Mouse (Mus musculus): ENCODE measurements around the gene Fgd5.

Gene Fgd5

GRCm38 (mm10) chr6:92010895-92011294 lies 32.2 kb downstream of the Fgd5 start:
- no peak for DNase-seq (ENCODE audit: low read depth)

DNA sequence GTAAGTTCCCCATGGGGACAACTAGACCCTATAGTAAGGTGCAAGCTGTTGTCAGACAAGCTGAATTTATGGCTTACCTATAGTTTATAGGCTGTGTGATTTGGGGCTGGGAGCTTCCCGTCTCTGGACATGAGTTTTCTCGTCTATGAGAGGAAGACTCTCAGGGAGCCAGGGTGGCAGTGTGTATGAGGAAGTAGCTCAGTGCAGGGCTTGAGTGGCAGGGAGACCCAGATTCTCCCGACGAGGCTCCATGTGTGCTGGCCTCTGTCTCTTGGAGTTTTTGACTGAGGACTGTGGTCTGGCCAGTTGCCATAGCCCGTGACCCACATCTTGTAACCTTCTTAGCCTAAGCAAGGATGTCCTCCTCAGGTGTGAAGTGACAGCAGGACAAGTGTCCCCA lies 33.7 kb downstream of the Fgd5 start:
- DNase-seq (ENCODE audit: low read depth), result no peak

- DNase-seq (ENCODE audit: low read depth), result no peak
These were observed 34.4 kb downstream of the Fgd5 start for GRCm38 (mm10) chr6:92013035-92013434.

DNA sequence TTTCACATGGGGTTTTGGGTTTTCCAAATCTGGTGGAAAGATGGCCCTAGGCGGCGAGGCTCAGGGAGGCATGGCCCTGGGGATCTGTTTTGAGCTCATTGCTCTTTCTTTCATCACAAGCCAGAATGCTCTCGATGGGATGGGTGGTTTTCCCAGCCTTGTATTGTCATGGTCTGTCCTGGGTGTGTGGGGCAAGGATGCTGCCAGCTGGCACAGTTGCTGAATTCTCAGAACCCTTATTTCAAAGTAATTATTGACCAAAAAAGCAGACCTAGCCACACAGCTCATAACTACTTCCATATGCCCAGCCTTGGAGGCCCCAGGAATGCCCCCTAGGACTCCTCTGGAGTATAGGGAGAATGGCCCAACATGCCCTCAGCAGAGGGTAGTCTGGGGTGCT lies 34.9 kb downstream of the Fgd5 start:
- DNase-seq (ENCODE audit: low read depth), result no peak

DNA sequence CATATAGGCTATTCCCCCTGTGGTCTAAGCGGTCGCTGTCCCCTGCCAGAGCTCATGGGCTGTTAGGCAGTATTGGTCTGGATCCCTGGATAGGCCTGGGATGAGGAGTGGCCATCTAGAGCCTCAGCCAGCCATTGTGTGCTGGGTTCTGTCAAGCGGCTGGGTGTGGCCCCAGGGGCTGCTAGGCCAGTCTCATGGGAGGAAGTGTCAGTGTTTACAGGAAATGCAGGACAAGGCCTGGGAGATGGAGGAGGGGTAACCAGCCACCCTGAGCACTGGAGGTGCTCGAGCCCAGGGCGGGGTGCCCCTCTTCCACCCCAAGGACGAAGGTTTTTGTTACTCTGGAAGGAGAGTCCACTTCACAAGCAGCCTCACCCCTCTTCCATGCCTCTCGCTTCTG lies 36.3 kb downstream of the Fgd5 start:
- DNase-seq (ENCODE audit: low read depth), result no peak

DNA sequence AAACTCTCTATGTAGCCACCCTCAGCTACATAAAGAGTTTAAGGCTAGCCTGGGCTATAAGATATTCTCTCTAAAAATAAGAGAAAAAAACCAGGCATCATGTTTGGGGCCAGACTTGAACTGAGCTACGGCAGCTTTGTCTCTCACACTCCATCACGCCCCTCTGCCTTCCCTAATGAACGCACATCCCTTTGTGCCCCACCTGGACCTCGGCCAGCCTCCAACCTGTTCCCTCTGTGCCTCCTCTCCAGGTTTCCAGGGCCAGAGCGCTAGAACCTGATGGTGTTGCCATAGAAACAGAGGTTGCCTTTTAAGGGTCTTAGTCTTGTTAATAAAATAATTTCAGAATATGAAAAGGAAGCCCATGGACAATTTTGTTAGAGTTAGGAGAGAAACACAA lies 37.2 kb downstream of the Fgd5 start:
- DNase-seq (ENCODE audit: low read depth), result no peak

DNA sequence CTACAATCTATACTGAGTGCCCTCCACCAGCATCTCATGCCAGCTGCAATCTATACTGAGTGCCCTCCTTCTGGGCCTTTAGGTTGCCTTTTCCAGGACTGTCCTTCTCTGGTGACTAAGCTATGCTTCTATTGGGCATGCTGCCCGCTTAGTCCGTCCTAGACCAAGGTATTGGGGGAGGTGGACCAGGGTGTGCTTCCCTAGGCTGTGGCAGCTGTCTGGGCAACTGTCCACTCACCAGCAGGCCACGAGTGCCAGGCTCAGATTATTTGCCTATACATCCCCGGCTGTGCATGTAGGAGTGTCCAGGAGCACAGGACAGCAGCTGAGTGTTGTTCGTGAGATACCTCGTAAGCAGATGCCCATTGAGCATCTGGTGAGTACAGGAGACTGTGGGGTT lies 38.1 kb downstream of the Fgd5 start:
- DNase-seq (ENCODE audit: low read depth), result peak; percentile 17

DNA sequence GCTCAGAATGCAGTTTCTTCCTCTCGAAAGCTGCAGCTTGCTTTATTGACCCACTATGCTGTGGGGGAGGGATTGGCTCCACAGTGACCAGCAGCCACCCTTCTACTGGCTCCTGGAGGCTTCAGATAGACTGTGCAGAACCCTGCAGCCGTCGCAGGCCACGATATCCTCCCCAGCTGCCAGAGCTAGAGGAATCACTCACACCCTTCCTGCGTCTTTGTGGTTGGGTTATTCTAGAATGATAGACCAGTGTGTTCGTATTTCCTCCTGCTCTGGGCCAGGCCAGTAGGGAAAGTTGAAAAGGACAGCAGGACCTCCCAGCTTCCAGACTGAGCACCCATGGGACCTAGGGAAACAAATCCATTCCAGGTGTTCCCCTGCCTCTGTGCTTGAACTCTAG lies 39.7 kb downstream of the Fgd5 start:
- no peak for DNase-seq (ENCODE audit: low read depth)

GRCm38 (mm10) chr6:92021061-92021460 lies 42.4 kb downstream of the Fgd5 start:
- DNase-seq (ENCODE audit: low read depth), result no peak

DNA sequence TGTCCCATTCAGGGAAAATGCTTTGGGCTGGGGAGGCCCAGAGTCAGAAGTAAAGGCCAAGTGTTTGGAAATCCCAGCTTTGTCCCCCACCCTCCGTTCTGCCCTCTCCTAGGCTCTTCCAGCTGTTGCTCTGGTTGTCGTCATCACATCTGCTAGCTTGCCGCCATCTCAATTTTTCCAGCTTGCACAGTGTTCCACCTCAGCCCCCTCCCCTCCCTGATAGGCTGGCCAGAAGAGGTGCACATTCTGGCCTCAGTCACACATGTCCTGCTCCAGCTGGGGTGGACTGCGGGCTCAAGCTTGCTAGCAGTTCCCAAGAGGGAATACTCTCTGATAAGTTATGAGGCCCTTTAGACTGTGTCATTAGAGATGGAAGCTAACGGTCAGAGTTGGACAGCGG lies 42.8 kb downstream of the Fgd5 start:
- DNase-seq (ENCODE audit: low read depth), result no peak

DNA sequence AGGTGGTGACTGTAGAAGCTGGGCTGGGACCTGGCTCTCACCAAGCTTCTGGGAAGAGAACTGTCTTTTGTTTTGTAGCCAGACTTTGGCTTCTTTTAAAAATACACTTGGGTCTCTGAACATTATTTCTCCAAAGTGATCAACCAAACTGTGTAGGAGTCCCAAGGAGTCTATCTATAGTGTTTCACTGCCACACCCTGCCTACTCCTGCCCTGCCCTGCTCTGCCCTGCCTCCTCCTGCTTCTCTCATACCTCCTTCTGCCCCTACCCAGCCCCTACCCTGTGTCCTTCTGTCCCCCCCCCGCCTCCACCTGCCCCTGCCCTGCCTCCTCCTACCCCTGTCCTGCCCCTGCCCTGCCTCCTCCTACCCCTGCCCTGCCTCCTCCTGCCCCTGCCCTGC lies 46.6 kb downstream of the Fgd5 start:
- DNase-seq (ENCODE audit: low read depth), result no peak

DNA sequence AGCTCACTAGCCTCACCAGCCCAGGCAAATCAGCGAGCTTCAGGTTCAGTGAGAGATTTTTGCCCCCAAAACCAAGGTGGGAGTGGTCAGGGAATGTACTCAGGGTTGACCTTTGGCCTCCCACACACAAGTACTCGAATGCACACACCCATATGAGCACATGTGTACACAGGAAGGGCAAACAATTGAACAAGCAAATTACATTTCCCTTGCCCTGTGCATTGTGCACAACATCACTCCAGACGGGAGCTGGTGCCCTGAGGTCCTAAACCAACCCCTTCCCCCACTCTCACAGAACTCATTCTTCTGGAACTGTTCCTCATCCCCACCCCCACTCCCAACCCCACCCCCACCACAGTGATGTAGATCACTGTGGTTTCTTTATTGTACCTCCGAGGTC lies 48.7 kb downstream of the Fgd5 start:
- DNase-seq (ENCODE audit: low read depth), result no peak

- no peak for DNase-seq (ENCODE audit: low read depth)
These were observed 52.0 kb downstream of the Fgd5 start for GRCm38 (mm10) chr6:92030646-92031045.

- peak; percentile 20 for DNase-seq (ENCODE audit: low read depth)
These were observed 56.0 kb downstream of the Fgd5 start for GRCm38 (mm10) chr6:92034713-92035112.

DNA sequence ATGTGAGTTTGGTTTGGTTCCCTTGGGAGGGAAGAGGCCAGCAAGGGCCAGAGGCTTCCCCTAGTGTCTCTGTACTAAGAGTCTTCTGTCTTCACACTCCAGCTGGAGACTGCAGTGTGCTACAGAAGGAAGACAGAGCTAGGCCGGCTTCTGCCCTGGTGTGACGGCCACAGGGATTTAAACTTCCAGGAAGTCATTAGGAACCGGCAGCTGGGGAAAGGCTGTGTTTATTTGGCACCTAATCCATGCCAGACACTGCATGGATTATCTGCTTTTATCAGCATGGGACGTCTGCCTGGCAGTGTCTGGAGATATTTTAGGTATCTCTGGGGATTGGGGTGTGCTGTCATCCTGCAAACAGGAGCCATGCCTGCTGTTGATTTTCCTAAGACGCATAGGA lies 57.7 kb downstream of the Fgd5 start:
- DNase-seq (ENCODE audit: low read depth), result no peak

DNA sequence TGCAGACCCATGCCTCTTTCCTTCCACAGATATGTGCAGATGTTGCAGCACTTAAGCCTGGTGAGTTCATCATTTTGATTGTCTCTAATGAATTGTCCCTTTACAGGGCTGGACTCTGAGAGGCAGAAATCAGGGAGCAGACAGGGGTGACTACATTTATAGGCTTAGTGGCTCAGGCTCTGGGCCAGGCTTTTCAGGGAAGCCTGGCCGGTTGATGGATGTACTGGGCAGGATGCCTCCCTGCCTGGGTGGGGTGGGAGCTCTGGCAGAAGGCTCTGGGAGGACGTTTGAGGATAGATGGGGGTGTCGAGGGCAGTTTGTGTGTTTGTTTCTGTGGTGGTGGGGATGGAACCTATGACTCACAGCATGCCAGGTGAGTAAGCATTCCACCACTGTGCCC lies 59.5 kb downstream of the Fgd5 start:
- DNase-seq (ENCODE audit: low read depth), result no peak

DNA sequence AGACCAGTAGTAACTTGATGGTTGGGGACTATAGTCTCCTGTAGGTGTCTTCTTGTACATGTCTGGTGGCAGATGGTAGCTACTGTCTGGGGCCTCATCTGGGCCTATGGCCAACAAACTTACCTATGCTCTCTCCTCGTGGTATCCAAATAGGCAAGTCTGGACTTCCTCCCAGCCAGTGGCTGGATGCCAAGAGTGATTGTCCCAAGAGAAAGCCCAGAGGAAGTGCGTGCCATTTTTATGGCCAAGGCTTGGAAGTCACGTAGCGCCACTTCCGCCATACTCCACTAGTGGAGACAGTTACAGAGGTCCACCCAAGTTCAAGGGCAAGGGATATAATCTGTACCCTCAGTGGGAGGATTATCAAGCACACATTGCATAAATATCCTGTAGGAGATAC lies 62.6 kb downstream of the Fgd5 start:
- no peak for DNase-seq (ENCODE audit: low read depth)

DNA sequence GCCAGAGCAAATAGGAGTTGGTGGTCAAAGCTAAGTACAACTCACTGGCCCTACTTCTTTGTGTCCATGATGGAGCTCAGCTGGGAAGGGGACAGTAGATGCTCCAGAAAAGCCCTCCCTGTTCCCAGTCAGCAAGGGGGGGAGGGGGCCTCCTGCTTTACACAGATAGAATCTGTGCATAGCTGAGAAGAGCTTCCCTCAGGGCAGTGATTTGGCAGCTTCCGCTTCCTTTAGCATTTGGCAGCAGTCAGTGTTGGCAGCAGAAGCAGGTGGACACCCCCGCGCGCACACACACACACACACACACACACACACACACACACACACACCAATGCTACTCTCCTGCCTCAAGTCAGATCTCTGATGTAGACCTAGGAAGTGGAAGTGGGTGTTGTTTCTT lies 63.4 kb downstream of the Fgd5 start:
- DNase-seq (ENCODE audit: low read depth), result peak; percentile 31

GRCm38 (mm10) chr6:92042850-92043249 lies 64.2 kb downstream of the Fgd5 start:
- DNase-seq (ENCODE audit: low read depth), result no peak

GRCm38 (mm10) chr6:92057768-92058167 lies 79.1 kb downstream of the Fgd5 start:
- DNase-seq (ENCODE audit: low read depth), result peak; percentile 42

- no peak for DNase-seq (ENCODE audit: low read depth)
These were observed 83.0 kb downstream of the Fgd5 start for GRCm38 (mm10) chr6:92061725-92062124.

GRCm38 (mm10) chr6:92063452-92063851 lies 84.8 kb downstream of the Fgd5 start:
- no peak for DNase-seq (ENCODE audit: low read depth)

DNA sequence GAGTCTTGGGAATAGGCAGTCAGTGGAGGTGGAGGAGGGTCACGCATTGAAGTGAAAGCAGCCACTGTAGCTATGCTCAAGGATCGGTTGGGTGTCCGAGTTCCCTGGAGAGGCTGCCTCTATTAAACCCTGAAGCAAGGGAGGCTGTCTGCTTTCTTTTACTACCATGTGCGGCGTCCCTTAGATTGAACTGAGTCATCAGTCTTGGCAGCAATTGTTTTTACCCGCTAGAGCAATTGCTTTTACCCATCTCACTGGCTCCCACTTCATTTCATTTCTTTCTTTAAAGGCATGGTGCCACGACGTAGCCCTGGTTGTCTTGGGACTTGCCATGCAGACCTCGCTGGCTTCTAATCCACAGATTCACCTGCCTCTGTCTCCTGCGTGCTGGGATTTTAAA lies 85.4 kb downstream of the Fgd5 start:
- DNase-seq (ENCODE audit: low read depth), result peak; percentile 54

DNA sequence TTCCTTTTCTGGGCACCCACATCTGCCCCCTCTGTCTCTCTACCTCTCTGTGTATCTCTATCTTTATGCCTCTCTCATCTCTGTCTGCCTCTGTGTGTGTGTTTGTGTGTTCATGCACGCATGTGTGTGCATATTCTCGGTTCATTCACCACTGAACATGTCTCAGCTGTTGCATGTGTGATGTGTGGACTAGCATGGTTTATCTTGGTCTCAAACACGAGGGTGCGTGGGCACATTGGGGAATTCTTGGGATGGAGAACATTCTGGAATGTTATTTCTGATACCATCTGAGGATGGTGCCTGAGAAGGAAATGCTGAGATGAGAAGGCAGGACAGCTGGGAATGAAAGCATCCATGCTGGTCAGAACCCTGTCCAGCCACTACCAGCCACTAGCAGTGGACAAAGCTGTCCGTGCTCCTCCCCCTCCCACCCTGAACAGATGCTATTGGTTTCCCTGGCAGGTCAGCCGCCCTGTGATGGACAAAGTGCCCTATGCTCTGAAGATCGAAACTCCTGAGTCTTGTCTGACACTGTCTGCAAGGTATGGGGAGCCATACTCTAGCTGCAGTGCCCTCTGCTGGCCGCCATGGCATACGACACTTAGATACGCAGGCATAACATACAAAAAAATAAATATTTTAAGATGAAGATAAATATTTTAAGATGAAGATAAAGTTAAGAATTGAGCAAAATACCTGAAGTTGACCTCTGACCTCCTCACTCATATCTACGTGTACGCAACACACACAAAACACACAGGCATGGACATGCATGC lies 87.2 kb downstream of the Fgd5 start:
- peak; percentile 82 for DNase-seq (ENCODE audit: low read depth)
